ENCODE assay signal across 18 mouse cellular contexts in the genomic region with DNA sequence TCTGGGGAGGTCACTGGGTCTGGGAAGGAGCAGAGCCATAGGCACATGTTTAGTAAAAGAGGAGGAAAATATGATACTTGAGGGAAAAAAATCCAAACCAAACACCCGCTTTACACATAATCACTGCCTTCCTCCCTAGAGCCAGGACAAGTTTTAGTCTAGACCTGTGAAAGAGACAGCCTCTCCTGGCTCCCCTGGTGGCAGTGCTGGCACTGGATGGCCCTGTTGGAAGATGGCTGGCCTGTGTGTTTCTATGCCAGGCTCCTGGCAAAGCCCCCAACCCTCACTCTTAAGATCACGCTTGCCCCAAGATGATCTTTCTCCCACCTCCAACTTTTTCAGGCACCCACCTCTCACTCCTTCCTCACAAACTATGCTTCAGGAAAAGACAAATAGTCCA.
DNase-seq lines count a peak whose midpoint lies in the region.
"Had no signal": no experiment of that assay in that cellular context is flagged by ENCODE, and none has a peak within 500 bp of the region (broad histone marks: within the 10 kb centered on the region; RNA-seq: fewer than 3 reads in every experiment).

No protein-coding gene starts in this region.

- peak; percentile 48 to 59 for DNase-seq in cerebellum, postnatal 10 days
- no peak for DNase-seq in cerebellum, adult 18-20 months
- peak; percentile 42 to 43 for DNase-seq in cerebellum, postnatal 14 days
- DNase-seq in cerebellum, adult 8-10 months = no peak
- DNase-seq in adipocyte (ENCODE audit: low spot score) = peak; percentile 28
- DNase-seq in fibroblast of lung, adult 2 months (ENCODE audit: low read depth) = peak; percentile 64
- DNase-seq in right cerebral cortex, adult 18-20 months = no peak
- DNase-seq in right cerebral cortex, postnatal 25 days = no peak
- DNase-seq: adrenal gland, adult 2 months; adrenal gland, adult 8-10 months; adrenal gland, postnatal 10 days; adrenal gland, postnatal 14 days; adrenal gland, postnatal 25 days; adrenal gland, postnatal 36 days; B cell, adult 2 months; cerebellum, adult 11 months; cerebellum, adult 11-12 months; cerebellum, adult 2 months had no signal

Comparison
In these comparisons a context has a peak if more than half of its experiments do, and no peak if none do; other contexts are left out.
1. DNase-seq: peak in cerebellum, postnatal 10 days (2 of 2), cerebellum, postnatal 14 days (2 of 2), adipocyte (single experiment) and fibroblast of lung, adult 2 months (single experiment); none in cerebellum, adult 18-20 months (0 of 2), cerebellum, adult 8-10 months (single experiment), right cerebral cortex, adult 18-20 months (single experiment) and right cerebral cortex, postnatal 25 days (single experiment).